Mouse (Mus musculus) midbrain, embryonic 14.5 days (tissue): ENCODE results near the gene Map2k5. TPM values are rescaled to one million over a fixed set of nuclear protein-coding genes. Genes with fewer than 3 reads are reported as not detected.

Source experiments
- ATAC-seq: fragments of 200-750 bp; cut with Nextera tagmentation; 2 replicates; pipeline ENCODE4 v1.8.0; 2017; ENCODE audit warnings: moderate number of reproducible peaks, moderate library complexity; ENCODE audit not compliant: low FRiP score, low TSS enrichment
- DNase-seq: peaks from one replicate; pipeline ENCODE4 v3.0.0-alpha.2; 2015
- H3K27ac ChIP-seq: fragments of 300-500 bp; sonication (generic); replicated peaks from 2 replicates; pipeline ENCODE4 v1.5.1; 2014; ENCODE audit warnings: mild to moderate bottlenecking, low read depth, low read length, moderate library complexity
- H3K27me3 ChIP-seq: fragments of 300-500 bp; sonication (generic); 2 replicates; pipeline ENCODE4 v1.6.1; 2014; ENCODE audit warnings: low read length, control low read depth, mixed read lengths; ENCODE audit not compliant: control insufficient read depth, insufficient read depth
- H3K36me3 ChIP-seq: fragments of 300-500 bp; sonication (generic); 2 replicates; pipeline ENCODE4 v1.6.1; 2014; ENCODE audit warnings: low read length, control low read depth; ENCODE audit not compliant: control insufficient read depth, insufficient read depth
- H3K4me1 ChIP-seq: fragments of 300-500 bp; sonication (generic); 2 replicates; pipeline ENCODE4 v1.6.1; 2014; ENCODE audit warnings: mild to moderate bottlenecking, antibody characterized with exemption, low read length, control low read depth; ENCODE audit not compliant: control insufficient read depth, insufficient read depth
- H3K4me2 ChIP-seq: fragments of 300-500 bp; sonication (generic); 2 replicates; pipeline ENCODE4 v1.6.1; 2014; ENCODE audit warnings: mild to moderate bottlenecking, low read length, moderate library complexity
- H3K4me3 ChIP-seq: fragments of 300-500 bp; sonication (generic); replicated peaks from 2 replicates; pipeline ENCODE4 v1.5.1; 2014; ENCODE audit warnings: low read depth, low read length
- H3K9ac ChIP-seq: fragments of 300-500 bp; sonication (generic); replicated peaks from 2 replicates; pipeline ENCODE4 v1.6.1; 2014; ENCODE audit warnings: mild to moderate bottlenecking, low read length, moderate library complexity
- H3K9me3 ChIP-seq: fragments of 300-500 bp; sonication (generic); 2 replicates; pipeline ENCODE4 v1.6.1; 2016; ENCODE audit warnings: low read length, control low read depth, mixed read lengths; ENCODE audit not compliant: control insufficient read depth
- whole genome bisulfite sequencing: fragments of 180-500 bp; shearing (Covaris S2); extraction: QIAGEN DNeasy Blood & Tissue Kit; methylation state at CpG from one replicate; pipeline ENCODE4 v1.1.7; 2014; 5-methylcytosine and 5-hydroxymethylcytosine counted together
- polyA plus RNA-seq: library from polyadenylated mRNA; unstranded; fragments of >200 nt; fragmentation: Nextera tagmentation; extraction: Ambion mirVana; gene quantifications from 2 replicates; pipeline ENCODE4 v1.2.1, GENCODE M21; 2014

Map2k5 gene
- polyA plus RNA-seq, 1 experiment from 2014 or later = 43.9 TPM

DNA sequence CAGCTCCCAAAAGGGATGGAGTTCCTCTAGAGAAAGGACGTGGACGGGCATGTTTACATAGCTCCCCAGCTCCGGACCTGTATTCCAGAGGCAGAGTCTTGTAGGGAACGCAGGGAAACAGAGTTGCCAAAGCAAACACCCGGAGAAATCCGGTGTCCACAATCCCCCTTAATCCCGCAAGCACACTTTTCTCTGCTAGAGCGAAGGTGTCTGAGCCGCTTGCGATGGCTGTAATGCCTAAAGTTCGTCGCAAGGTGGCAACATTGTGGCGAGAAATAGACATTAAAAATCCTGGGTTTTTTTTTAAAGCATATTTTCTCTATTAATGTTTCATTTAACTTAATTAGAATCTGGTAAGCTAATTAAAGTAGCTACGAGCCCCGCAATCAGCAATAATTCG is 241.9 kb downstream of the Map2k5 start:
- Histone ChIP-seq H3K9ac (no peak overlapping the region), H3K4me1 (peaks cover 16% of the 10 kb centered on the region), H3K4me3 (peak overlapping the region; percentile 7; the same call in 1 of the 2 replicates), H3K9me3 (no peaks in the 10 kb centered on the region), H3K4me2 (peak overlapping the region; percentile 40), H3K27ac (no peak overlapping the region), H3K27me3 (peaks cover 72% of the 10 kb centered on the region), H3K36me3 (no peaks in the 10 kb centered on the region)
- WGBS = 0% methylated on average over 16 of the region's 16 CpGs
- peak; percentile 87 for DNase-seq
- no peak for ATAC-seq

- ATAC-seq (no peak), DNase-seq (no peak)
- peaks cover 68% of the 10 kb centered on the region for H3K27me3 ChIP-seq
- H3K4me2 ChIP-seq = peak overlapping the region; percentile 40
- H3K36me3 ChIP-seq = no peaks in the 10 kb centered on the region
- no peaks in the 10 kb centered on the region for H3K9me3 ChIP-seq
- H3K4me3 ChIP-seq = peak overlapping the region; percentile 7; the same call in 1 of the 2 replicates
- 4% methylated on average over 11 of the region's 11 CpGs for WGBS
- peaks cover 16% of the 10 kb centered on the region for H3K4me1 ChIP-seq
- H3K27ac ChIP-seq = no peak overlapping the region
- H3K9ac ChIP-seq = no peak overlapping the region
Measured at GRCm38 (mm10) chr9:63135356-63135755, 242.3 kb downstream of the Map2k5 start.

DNA sequence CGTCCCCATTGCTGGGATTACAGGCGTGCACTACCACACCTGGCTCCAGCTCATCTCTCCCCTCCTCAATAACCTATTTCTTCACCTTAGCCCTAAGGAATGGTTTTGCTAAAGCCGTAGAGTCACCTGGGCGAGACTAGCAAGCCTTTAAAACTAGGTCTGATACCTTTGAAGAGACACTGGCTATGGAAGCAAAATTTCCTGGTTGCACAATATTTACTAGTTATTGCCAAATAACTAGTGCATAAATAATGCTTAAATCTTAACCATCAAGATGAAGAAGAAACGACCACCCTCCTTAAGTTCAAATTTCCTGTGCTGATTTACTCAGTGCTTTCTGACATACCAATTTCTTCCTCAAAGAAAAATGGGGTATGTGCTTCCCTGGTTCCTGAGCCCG is 244.0 kb downstream of the Map2k5 start:
- DNase-seq = no peak
- Histone ChIP-seq H3K27me3 (peaks cover 51% of the 10 kb centered on the region), H3K4me3 (peak overlapping the region; percentile 62), H3K36me3 (no peaks in the 10 kb centered on the region), H3K4me2 (peak overlapping the region; percentile 85), H3K27ac (no peak overlapping the region), H3K9me3 (no peaks in the 10 kb centered on the region), H3K9ac (peak overlapping the region; percentile 34; the same call in 1 of the 2 replicates), H3K4me1 (peaks cover 16% of the 10 kb centered on the region)
- ATAC-seq = no peak
- 14% methylated on average over 6 of the region's 6 CpGs for WGBS

- H3K4me3 ChIP-seq = peak overlapping the region; percentile 62
- H3K36me3 ChIP-seq = no peaks in the 10 kb centered on the region
- peaks cover 44% of the 10 kb centered on the region for H3K27me3 ChIP-seq
- ATAC-seq (peak; percentile 98), DNase-seq (peak; percentile 96)
- peaks cover 16% of the 10 kb centered on the region for H3K4me1 ChIP-seq
- under 1% methylated on average over 48 of the region's 48 CpGs for WGBS
- no peaks in the 10 kb centered on the region for H3K9me3 ChIP-seq
- H3K27ac ChIP-seq = peak overlapping the region; percentile 79
- H3K9ac ChIP-seq = peak overlapping the region; percentile 65
- H3K4me2 ChIP-seq = peak overlapping the region; percentile 85
Measured at GRCm38 (mm10) chr9:63132673-63133601, 244.8 kb downstream of the Map2k5 start.

DNA sequence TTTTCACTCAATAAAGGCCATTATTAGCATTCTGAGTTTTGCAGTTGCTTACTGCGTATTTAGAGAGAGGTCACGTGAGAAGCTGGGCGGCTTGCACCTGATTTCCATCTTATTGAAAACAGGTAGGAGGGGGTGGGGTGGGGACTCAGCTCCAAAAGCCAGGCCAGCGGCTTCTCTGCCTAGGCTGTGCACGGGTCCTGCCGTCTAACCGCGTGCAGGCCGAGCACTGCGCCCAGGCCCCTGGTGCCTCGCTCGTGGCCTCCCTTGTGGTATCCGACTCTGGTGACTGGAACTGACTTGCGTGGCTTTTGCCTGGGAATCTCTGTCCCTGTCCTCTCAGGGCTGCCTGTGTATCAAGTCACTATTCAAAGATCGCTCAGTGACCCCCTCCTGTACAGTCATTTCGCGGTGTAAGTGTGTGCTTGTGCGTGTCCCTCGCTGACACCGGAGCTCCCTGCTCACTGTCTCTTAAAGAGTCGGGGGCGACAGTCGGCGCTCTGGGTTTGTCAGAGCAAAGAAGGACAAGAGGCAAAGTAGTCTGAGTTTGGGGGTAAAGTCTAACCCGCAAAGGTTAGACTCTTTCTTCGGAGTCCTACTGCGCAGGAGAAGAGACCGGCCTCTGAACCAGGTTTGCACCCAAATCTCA is 245.6 kb downstream of the Map2k5 start:
- peaks cover 14% of the 10 kb centered on the region for H3K4me1 ChIP-seq
- peaks cover 35% of the 10 kb centered on the region for H3K27me3 ChIP-seq
- H3K4me2 ChIP-seq = peak overlapping the region; percentile 85
- peak; percentile 73 for DNase-seq
- 0 out of 2 replicates have a peak, but pooled peaks have one; percentile 1 for ATAC-seq
- no peaks in the 10 kb centered on the region for H3K9me3 ChIP-seq
- peak overlapping the region; percentile 79 for H3K27ac ChIP-seq
- 1% methylated on average over 28 of the region's 28 CpGs for WGBS
- H3K4me3 ChIP-seq = peak overlapping the region; percentile 62
- H3K36me3 ChIP-seq = no peaks in the 10 kb centered on the region
- peak overlapping the region; percentile 65 for H3K9ac ChIP-seq

GRCm38 (mm10) chr9:63129641-63130041 is 248.1 kb downstream of the Map2k5 start:
- no peak overlapping the region for H3K9ac ChIP-seq
- no peaks in the 10 kb centered on the region for H3K36me3 ChIP-seq
- 87% methylated on average over 8 of the region's 8 CpGs for WGBS
- no peak overlapping the region for H3K4me3 ChIP-seq
- H3K4me2 ChIP-seq = no peak overlapping the region
- H3K27ac ChIP-seq = no peak overlapping the region
- H3K9me3 ChIP-seq = no peaks in the 10 kb centered on the region
- peaks cover 12% of the 10 kb centered on the region for H3K27me3 ChIP-seq
- peaks cover 9% of the 10 kb centered on the region for H3K4me1 ChIP-seq
- no peak for ATAC-seq
- DNase-seq = no peak

DNA sequence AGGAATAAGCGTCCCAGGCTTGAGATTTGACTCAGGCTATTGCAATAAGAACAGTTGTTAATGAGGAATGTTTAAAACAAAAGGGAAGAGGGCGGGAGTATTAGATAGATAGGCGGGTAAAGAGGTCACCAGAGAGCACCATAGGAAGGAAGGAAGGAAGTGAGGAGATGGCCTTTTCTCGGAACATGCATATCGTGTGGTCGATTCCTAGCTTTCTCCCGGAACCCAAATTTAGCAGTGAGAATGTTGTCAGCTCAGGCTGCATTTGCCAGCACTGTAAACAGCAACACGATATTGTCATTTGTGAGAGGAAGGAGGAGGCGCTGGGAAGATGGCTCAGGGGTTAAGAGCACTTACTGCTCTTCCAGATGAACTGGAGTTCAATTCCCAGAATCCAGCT is 253.2 kb downstream of the Map2k5 start:
- H3K4me3 ChIP-seq = no peak overlapping the region
- no peak overlapping the region for H3K9ac ChIP-seq
- no peak overlapping the region for H3K4me2 ChIP-seq
- 49% methylated on average over 9 of the region's 9 CpGs for WGBS
- H3K4me1 ChIP-seq = no peaks in the 10 kb centered on the region
- no peaks in the 10 kb centered on the region for H3K36me3 ChIP-seq
- no peak for ATAC-seq
- H3K9me3 ChIP-seq = no peaks in the 10 kb centered on the region
- no peaks in the 10 kb centered on the region for H3K27me3 ChIP-seq
- no peak for DNase-seq
- no peak overlapping the region for H3K27ac ChIP-seq

GRCm38 (mm10) chr9:63123451-63124438 is 254.0 kb downstream of the Map2k5 start:
- DNase-seq (peak; percentile 95), ATAC-seq (peak; percentile 90)
- H3K4me1 ChIP-seq = no peaks in the 10 kb centered on the region
- no peaks in the 10 kb centered on the region for H3K36me3 ChIP-seq
- H3K4me3 ChIP-seq = peak overlapping the region; percentile 35
- 7% methylated on average over 30 of the region's 30 CpGs for WGBS
- no peak overlapping the region for H3K27ac ChIP-seq
- H3K27me3 ChIP-seq = no peaks in the 10 kb centered on the region
- peak overlapping the region; percentile 54 for H3K9ac ChIP-seq
- H3K9me3 ChIP-seq = no peaks in the 10 kb centered on the region
- H3K4me2 ChIP-seq = peak overlapping the region; percentile 69
